Mouse (Mus musculus) hematopoietic stem cell, adult 5-6 weeks (primary cell): ENCODE data around the gene D11Wsu47e. TPM values are rescaled to one million over a fixed set of nuclear protein-coding genes. Genes with fewer than 3 reads are reported as not detected.
"Not testable (repeated sequence)": the region's sequence is repeated elsewhere in the genome, so short reads cannot be mapped to it uniquely, and the experiment has no call there.

Experiments used
- ATAC-seq, 2 experiments: fragments of 125-278 bp in 1 of 2; replicated peaks in 1 of 2; 2 replicates each; pipeline ENCODE4 v1.8.0; 2016 to 2017; ENCODE audit warnings: inconsistent platforms in 2 of 2, mild to moderate bottlenecking in 2 of 2, moderate number of reproducible peaks in 2 of 2, low read depth in 1 of 2, moderate TSS enrichment in 1 of 2; ENCODE audit not compliant: low FRiP score in 2 of 2, poor library complexity in 2 of 2, severe bottlenecking in 2 of 2, insufficient read depth in 1 of 2, low TSS enrichment in 1 of 2
- total RNA-seq: library from RNA; stranded (forward); fragments of 172-1452, 232-1000 nt; gene quantifications from 2 replicates; pipeline ENCODE4 v1.2.3, GENCODE M21; 2017

D11Wsu47e gene
- total RNA-seq, 1 experiment from 2014 or later = 14.1 TPM

DNA sequence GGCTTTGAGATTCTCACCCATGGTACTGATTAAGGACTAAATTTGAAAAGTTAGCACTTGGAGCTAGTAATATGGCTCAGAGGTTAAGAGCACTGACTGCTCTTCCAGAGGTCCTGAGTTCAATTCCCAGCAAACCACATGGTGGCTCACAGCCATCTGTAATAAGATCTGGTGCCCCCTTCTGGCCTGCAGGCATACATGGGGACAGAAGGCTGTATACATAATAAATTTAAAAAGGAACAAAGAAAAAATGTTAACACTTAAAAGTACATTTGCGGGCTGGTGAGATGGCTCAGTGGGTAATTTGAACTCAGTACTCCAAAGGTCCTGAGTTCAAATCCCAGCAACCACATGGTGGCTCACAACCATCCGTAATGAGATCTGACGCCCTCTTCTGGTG, 24.0 kb upstream of the D11Wsu47e start:
- ATAC-seq = not testable (repeated sequence)

- ATAC-seq = peak; percentile 75 to 78
These were observed 23.3 kb upstream of the D11Wsu47e start for GRCm38 (mm10) chr11:113660940-113661339.

DNA sequence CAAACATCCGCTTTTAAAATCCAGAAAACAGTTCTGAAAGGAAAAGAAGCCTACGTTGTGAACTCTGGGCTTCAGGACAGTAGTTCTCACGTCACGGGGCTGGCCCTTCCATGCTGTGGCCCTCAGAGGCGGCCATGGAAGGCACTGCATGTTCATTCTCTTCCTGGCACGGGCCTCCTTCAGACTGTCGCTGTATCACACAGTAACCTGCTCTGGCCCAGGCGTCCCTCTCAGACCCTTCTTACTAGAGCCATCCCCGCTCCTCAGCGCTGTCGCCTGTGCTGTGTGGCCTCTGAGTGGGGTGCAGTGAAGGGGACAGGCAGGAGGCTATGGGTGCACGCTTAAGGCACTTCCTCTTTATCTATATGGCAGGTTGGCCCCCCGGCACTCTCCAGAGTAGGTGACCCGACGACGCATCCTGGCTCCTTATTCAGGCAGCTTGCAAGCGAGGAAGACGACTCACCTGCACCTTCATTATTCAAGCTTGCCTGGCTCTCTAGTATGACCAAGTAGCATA, 22.3 kb upstream of the D11Wsu47e start:
- ATAC-seq = no peak

- no peak for ATAC-seq
These were observed 19.9 kb upstream of the D11Wsu47e start for GRCm38 (mm10) chr11:113664279-113664678.

DNA sequence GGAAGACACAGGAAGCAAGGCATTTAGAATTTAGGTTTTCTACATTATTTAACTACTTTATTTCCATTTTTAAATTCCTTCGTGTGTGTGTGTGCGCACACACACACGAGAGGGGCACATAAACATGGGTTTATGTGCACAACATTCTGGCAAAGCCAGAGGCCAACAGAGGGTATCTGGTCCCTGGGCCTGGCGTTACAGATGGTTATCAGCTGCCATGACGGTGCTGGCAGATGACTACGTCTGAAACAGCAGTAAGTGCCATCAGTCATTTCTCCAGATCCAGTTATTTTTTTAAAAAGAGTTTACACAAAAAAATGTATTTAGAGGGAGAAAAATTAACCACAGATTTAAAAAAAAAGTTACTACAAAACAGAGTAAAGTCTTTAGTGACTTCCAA, 18.0 kb upstream of the D11Wsu47e start:
- no peak for ATAC-seq

- no peak; a peak in 1 of 4 replicates for ATAC-seq
These were observed 17.6 kb upstream of the D11Wsu47e start for GRCm38 (mm10) chr11:113666648-113667047.

- no peak for ATAC-seq
These were observed 17.1 kb upstream of the D11Wsu47e start for GRCm38 (mm10) chr11:113667122-113667521.

DNA sequence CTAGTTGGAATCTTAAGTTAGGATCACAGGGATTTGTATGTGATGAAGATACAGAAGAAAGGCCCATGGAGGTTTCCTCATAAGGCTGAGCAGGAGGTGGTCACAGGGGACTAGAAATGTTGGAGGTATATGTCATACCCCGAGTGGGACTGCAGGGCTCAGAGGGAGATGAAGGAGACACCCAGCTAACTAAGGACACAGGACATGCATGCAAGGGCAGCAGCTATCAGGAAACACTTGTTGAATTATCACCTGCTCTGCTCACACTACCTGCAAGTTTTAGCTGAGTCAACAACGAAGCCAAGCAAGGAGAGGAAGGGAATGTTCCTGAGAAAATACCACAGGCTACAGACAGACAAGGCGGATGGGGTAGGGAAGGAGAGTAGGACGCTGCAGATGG, 16.5 kb upstream of the D11Wsu47e start:
- no peak for ATAC-seq

DNA sequence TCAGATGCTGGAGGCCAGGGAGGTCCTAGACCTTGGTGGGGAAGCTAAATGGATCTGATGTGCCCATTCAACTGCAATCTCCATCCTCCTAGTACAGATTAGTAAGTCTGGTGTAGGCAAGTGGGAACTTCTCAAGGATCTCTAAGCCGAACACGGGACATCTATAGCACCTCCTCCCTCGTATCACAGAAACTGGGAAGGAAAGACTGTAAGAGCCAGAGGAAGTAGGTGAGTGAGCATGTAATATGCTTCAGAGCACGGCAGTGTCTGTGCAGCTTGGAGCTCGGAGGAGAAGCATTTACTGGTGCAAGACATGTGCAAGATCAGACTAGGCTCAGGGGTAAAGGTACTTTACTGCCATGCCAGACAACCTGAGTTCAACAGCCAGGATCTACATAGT, 15.4 kb upstream of the D11Wsu47e start:
- no peak for ATAC-seq

DNA sequence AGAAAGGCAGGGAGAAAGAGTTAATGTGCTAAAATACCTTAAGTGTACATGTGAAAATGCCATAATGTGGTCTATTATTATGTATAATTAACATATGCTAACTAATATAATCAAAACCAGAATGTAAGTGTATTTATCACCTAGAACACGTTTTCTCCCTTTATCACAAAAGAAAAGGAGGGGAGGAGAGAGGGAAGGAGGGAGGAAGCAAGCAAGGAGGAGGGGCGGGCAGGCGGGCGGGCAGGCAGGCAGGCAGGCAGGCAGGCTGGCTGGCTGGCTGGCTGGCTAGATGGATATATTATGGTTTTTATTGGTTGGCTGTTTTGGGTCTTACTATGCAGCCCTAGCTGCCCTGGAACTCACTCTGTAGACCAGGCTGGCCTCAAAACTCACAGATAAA, 14.5 kb upstream of the D11Wsu47e start:
- no peak for ATAC-seq

DNA sequence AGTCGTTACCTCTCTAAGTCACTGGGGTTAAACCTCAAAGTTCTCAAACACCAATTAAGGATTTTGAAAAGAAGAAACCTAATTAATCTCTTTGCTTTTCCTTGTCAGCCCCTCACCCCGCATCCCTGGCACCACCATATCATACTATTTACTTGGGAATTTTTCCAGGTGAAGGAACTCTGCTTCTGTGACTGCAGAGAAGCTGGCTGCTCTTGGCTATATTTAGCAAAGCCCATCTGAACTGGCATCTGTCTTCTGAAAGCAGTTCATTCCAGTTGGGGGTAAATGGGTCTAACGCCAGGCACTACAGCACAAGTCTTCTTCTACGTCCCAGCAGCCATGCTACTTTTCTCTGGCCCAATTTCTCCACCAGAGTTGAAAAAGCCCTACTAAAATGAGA, 10.6 kb upstream of the D11Wsu47e start:
- no peak for ATAC-seq

- no peak for ATAC-seq
These were observed 9.6 kb upstream of the D11Wsu47e start for GRCm38 (mm10) chr11:113674595-113674994.

DNA sequence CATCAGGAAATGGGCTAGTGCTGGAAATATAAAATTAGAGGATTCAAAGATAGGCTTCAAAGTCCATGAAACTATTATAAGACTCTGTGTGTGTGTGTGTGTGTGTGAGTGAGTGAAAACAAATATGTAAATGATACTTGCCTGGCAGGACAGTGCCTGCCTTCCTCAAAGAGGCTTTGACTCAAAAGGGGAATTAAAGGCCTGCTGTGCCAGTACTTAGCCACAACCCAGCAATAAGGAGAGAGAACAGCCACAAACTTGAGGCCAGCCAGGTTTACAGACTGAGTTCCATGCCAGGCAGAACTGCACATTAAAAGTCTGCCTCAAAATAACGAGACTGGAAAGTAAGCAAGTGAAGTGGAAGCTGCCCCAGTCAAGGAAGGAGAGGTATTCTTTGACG, 7.4 kb upstream of the D11Wsu47e start:
- ATAC-seq = no peak

DNA sequence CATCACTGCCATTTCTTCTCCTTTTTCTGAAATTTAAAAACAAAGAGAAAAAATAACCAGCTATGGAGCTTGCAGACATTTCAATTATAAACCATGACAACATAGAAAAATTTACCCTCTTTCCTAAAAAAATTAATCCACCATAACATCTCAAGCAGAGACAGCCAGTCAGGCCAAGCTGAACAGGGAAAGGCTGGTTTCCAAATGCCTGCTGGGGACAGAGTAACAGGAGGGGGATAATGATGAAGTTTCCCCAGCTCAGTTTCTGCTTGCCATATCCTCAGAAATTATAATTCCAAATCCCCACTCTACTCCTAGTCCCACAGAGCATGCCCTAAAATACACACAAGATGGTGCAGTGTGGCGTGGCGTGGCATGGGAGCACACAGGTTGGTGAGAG, 6.8 kb upstream of the D11Wsu47e start:
- no peak for ATAC-seq

DNA sequence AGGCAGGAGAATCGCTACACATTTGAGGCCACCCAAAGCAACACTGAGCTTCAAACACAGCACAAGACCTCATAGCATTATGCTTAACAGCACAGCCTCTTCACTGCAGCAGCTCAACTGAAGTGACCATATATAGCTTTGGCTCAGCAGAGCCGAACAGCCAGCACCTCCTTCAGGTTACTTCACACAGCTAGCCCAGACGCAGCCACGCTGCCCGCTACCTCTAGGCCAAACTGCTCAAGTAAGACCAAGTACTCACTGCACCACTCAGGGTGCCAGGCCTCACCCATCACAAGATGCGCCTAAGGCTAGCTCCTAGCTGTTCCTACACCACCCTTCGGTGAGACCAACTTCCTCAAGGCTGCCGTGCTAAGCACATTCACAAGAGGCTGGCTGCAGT, 5.8 kb upstream of the D11Wsu47e start:
- ATAC-seq = peak in 1 of 2 experiments; percentile 41; a peak in 1 of 4 replicates

- no peak for ATAC-seq
These were observed 3.3 kb upstream of the D11Wsu47e start for GRCm38 (mm10) chr11:113680954-113681353.

- ATAC-seq = no peak
These were observed 2.2 kb upstream of the D11Wsu47e start for GRCm38 (mm10) chr11:113681979-113682378.

GRCm38 (mm10) chr11:113682897-113683626, 1.1 kb upstream of the D11Wsu47e start:
- peak; percentile 30 to 34; a peak in 3 of 4 replicates for ATAC-seq

- ATAC-seq = no peak; a peak in 1 of 4 replicates
These were observed 620 bp upstream of the D11Wsu47e start for GRCm38 (mm10) chr11:113683627-113683956.
